Mouse (Mus musculus) heart, postnatal 0 days (tissue): ENCODE measurements around the gene Pax7.

ENCODE experiments used
- CTCF ChIP-seq: IDR thresholded peaks from 2 replicates; pipeline ENCODE4 v1.5.1; 2016; ENCODE audit warnings: antibody characterized with exemption, control low read depth, low read depth
- EP300 ChIP-seq: IDR thresholded peaks from 2 replicates; pipeline ENCODE4 v1.6.1; 2016; ENCODE audit warnings: antibody characterized with exemption, low read depth

- no peak for TF ChIP-seq EP300
- peak; percentile 11; the same call in 1 of the 2 replicates for TF ChIP-seq CTCF
Observed at GRCm38 (mm10) chr4:139789772-139790171, 43.6 kb downstream of the Pax7 start.
